Mouse (Mus musculus) heart, embryonic 10.5 days (tissue): ENCODE measurements around the gene Olfr1475. TPM values are rescaled to one million over a fixed set of nuclear protein-coding genes. Genes with fewer than 3 reads are reported as not detected.
"Not testable (repeated sequence)": the region's sequence is repeated elsewhere in the genome, so short reads cannot be mapped to it uniquely, and the experiment has no call there.

Source experiments
- DNase-seq: peaks from one replicate; pipeline ENCODE4 v3.0.0-alpha.2; 2017; ENCODE audit warnings: low spot score
- H3K27ac ChIP-seq: fragments of 300-500 bp; sonication (generic); 2 replicates; pipeline ENCODE4 v1.5.1; 2016; ENCODE audit warnings: mild to moderate bottlenecking
- H3K27me3 ChIP-seq: fragments of 300-500 bp; sonication (generic); 2 replicates; pipeline ENCODE4 v1.6.1; 2016; ENCODE audit warnings: mild to moderate bottlenecking; ENCODE audit not compliant: poor library complexity, insufficient read depth, severe bottlenecking
- H3K36me3 ChIP-seq: fragments of 300-500 bp; sonication (generic); 2 replicates; pipeline ENCODE4 v1.6.1; 2016; ENCODE audit warnings: mild to moderate bottlenecking, moderate library complexity
- H3K4me1 ChIP-seq: fragments of 300-500 bp; sonication (generic); 2 replicates; pipeline ENCODE4 v1.6.1; 2016; ENCODE audit warnings: mild to moderate bottlenecking
- H3K4me3 ChIP-seq: fragments of 300-500 bp; sonication (generic); 2 replicates; pipeline ENCODE4 v1.5.1; 2016; ENCODE audit warnings: mild to moderate bottlenecking, moderate library complexity
- H3K9me3 ChIP-seq: fragments of 300-500 bp; sonication (generic); 2 replicates; pipeline ENCODE4 v1.6.1; 2016; ENCODE audit warnings: mild to moderate bottlenecking, moderate library complexity
- WGBS: fragments of 180-500 bp; shearing (Covaris S2); methylation state at CpG from one replicate; pipeline ENCODE4 v1.1.7; 2016; 5-methylcytosine and 5-hydroxymethylcytosine counted together
- polyA plus RNA-seq: library from polyadenylated mRNA; unstranded; fragments of >200 nt; fragmentation: Nextera tagmentation; extraction: Ambion mirVana; gene quantifications from 2 replicates; pipeline ENCODE4 v1.2.1, GENCODE M21; 2016

Gene Olfr1475
- polyA plus RNA-seq, result not detected in 2 replicates

DNA sequence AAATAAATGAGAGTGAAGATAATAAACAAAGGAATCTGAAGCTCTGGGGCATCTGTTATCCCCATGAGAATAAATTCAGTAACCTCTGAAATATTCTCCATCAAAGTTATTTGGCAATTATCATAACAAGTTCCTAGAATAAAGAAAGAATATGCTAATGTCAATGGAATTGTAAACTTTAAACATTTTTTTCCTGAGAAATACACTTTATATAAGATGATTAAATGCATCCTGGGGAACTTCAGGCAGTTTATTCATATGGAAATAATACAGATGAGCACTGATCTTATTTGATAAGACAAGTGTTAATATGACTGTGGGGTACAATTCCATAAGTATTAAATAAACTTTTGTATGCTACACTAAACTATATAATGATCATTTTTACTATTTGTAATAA lies at the start of gene Olfr1475:
Olfr1475 (minus strand) TSS at position 101 of the 400 bp plus-strand sequence.
- Histone ChIP-seq H3K4me1 (no peaks in the 10 kb centered on the region), H3K36me3 (no peaks in the 10 kb centered on the region), H3K4me3 (no peak within 1 kb of the TSS), H3K9me3 (no peaks in the 10 kb centered on the region), H3K27ac (no peak within 1 kb of the TSS), H3K27me3 (no peaks in the 10 kb centered on the region)
- DNase-seq, result no peak

DNA sequence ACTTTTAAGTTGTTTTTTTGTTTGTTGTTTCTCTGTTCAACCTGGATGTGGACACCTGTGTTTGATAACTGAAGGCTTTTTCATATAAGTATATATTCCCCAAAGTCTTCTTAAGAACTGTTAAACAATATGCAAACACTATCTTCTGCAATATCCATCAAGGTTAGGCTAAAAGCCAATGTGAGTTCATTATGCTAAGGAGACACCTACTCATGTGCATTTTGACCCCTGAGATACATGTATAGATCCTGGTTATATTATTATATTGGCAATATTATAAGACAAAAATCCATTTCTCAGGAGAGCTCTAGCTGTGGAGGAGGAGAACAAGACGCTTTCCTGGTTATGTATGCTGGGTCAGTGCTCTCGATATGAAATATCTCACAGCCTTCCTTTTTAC lies 47.6 kb upstream of the Olfr1475 start, which contains the start of gene Olfr1480:
Olfr1480 (plus strand) TSS at position 301 of the 400 bp plus-strand sequence.
- no peak within 1 kb of the TSS for H3K4me3 ChIP-seq
- no peak within 1 kb of the TSS for H3K27ac ChIP-seq
- DNase-seq, result no peak
- WGBS, result 76% methylated on average over 2 of the region's 2 CpGs
- H3K27me3 ChIP-seq, result no peaks in the 10 kb centered on the region
- no peaks in the 10 kb centered on the region for H3K36me3 ChIP-seq
- peaks cover 9% of the 10 kb centered on the region for H3K9me3 ChIP-seq
- no peaks in the 10 kb centered on the region for H3K4me1 ChIP-seq

DNA sequence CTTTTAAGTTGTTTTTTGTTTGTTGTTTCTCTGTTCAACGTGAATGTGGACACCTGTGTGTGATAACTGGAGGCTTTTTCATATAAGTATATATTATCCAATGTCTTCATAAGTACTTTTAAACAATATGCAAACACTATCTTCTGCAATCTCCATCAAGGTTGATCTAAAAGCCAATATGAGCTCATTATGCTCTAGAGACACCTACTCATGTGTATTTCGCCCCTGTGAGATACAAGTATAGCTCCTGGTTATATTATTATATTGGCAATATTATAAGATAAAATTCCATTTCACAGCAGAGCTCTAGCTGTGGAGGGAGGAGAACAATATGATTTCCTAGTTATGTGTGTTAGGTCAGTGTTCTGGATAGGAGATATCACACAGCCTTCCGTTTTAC lies 20.2 kb upstream of the Olfr1475 start, which contains the start of gene Olfr1477:
Olfr1477 (plus strand) TSS at position 301 of the 400 bp plus-strand sequence.
- DNase-seq, result no peak
- no peak within 1 kb of the TSS for H3K27ac ChIP-seq
- H3K4me3 ChIP-seq, result no peak within 1 kb of the TSS
- H3K4me1 ChIP-seq, result no peaks in the 10 kb centered on the region
- H3K9me3 ChIP-seq, result peaks cover 5% of the 10 kb centered on the region
- no peaks in the 10 kb centered on the region for H3K27me3 ChIP-seq
- WGBS, result 68% methylated on average over 3 of the region's 3 CpGs
- H3K36me3 ChIP-seq, result no peaks in the 10 kb centered on the region

DNA sequence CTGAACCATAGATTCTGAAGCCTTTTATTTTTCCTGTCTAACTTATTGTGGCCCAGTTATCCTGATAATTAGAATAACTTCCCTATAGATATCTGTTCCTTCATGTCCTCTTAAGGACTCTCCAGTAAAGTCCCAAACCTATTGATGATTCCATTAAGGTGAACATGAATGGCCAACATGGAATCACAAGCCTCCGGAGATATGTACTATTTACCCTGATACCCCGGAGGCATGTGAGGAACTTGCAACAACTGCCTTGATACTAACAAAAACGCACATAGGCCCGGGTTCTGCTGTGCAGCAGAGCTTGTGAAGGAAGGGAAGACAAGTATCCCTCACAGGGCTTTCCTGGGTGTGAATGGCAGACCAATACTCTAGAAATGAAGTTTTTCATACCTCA lies 10.7 kb downstream of the Olfr1475 start, which contains the start of gene Olfr1474:
Olfr1474 (plus strand) TSS at position 301 of the 400 bp plus-strand sequence.
- not testable (repeated sequence) for H3K4me3 ChIP-seq, H3K36me3 ChIP-seq, H3K27me3 ChIP-seq, H3K27ac ChIP-seq, H3K4me1 ChIP-seq, DNase-seq, H3K9me3 ChIP-seq
- WGBS, result 74% methylated on average over 4 of the region's 4 CpGs

DNA sequence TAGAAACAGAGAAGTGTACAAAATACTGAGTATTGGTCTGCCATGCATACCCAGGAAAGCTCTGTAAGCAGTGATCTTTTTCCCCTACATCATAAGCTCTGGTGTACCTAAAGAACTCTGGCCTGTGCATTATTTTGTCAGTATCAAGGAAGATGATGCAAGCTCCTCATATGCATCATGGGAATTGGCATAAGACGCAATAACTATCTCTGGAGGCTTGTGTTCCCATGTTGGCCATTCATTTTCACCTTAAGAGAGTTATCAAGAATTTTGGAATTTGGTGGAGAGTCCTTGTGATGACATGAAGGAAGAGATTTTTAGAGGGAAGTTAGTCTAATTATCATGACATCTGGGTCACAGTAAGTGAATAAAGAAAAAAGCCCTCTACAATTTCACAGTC lies 24.0 kb downstream of the Olfr1475 start, which contains the start of gene Olfr1472:
Olfr1472 (minus strand) TSS at position 101 of the 400 bp plus-strand sequence.
- H3K36me3 ChIP-seq, result no peaks in the 10 kb centered on the region
- peaks cover 3% of the 10 kb centered on the region; the same call in 1 of the 2 replicates for H3K9me3 ChIP-seq
- no peaks in the 10 kb centered on the region for H3K4me1 ChIP-seq
- H3K27ac ChIP-seq, result no peak within 1 kb of the TSS
- no peak for DNase-seq
- no peak within 1 kb of the TSS for H3K4me3 ChIP-seq
- WGBS, result 73% methylated on average over 1 of the region's 1 CpGs
- no peaks in the 10 kb centered on the region for H3K27me3 ChIP-seq

DNA sequence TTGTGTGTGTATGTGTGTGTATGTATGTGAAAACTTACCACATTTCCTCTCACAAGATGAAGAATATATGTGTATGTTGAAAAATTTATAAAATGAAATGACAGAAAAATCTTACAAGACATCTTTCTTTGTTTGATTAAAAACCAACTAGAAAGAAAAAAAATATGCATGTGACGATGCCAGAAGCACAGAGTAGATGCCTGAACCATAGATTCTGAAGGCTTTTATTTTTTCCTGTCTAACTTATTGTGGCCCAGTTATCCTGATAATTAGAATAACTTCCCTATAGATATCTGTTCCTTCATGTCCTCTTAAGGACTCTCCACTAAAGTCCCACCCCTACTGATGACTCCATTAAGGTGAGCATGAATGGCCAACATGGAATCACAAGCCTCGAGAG lies 36.9 kb downstream of the Olfr1475 start, which contains the start of gene Olfr1471:
Olfr1471 (plus strand) TSS at position 301 of the 400 bp plus-strand sequence.
- H3K4me1 ChIP-seq, DNase-seq, H3K27me3 ChIP-seq, H3K36me3 ChIP-seq, H3K27ac ChIP-seq, H3K4me3 ChIP-seq, H3K9me3 ChIP-seq: not testable (repeated sequence)
- WGBS, result 75% methylated on average over 2 of the region's 2 CpGs

Other genes starting within 250 kb of the Olfr1475 start
- not detected in 2 replicates for gene Olfr1463, start 248.9 kb downstream of the Olfr1475 start, polyA plus RNA-seq
- not detected in 2 replicates for gene Olfr1465, start 164.7 kb downstream of the Olfr1475 start, polyA plus RNA-seq
- not detected in 2 replicates for gene Olfr1466, start 141.3 kb downstream of the Olfr1475 start, polyA plus RNA-seq
- gene Olfr1467, start 118.0 kb downstream of the Olfr1475 start, polyA plus RNA-seq, result not detected in 2 replicates
- gene Olfr1469, start 72.3 kb downstream of the Olfr1475 start, polyA plus RNA-seq, result not detected in 2 replicates
- gene Olfr1471, start 36.8 kb downstream of the Olfr1475 start, polyA plus RNA-seq, result not detected in 2 replicates
- not detected in 2 replicates for gene Olfr1472, start 24.1 kb downstream of the Olfr1475 start, polyA plus RNA-seq
- gene Olfr1474, start 10.6 kb downstream of the Olfr1475 start, polyA plus RNA-seq, result not detected in 2 replicates
- gene Olfr1477, start 20.4 kb upstream of the Olfr1475 start, polyA plus RNA-seq, result not detected in 2 replicates
- gene Olfr1480, start 47.7 kb upstream of the Olfr1475 start, polyA plus RNA-seq, result not detected in 2 replicates
- gene Olfr1484, start 103.3 kb upstream of the Olfr1475 start, polyA plus RNA-seq, result not detected in 2 replicates
- gene Olfr1487, start 137.2 kb upstream of the Olfr1475 start, polyA plus RNA-seq, result not detected in 2 replicates
- gene Olfr1489, start 151.4 kb upstream of the Olfr1475 start, polyA plus RNA-seq, result not detected in 2 replicates
- gene Olfr1490, start 170.9 kb upstream of the Olfr1475 start, polyA plus RNA-seq, result not detected in 2 replicates
- not detected in 2 replicates for gene Olfr1491, start 217.1 kb upstream of the Olfr1475 start, polyA plus RNA-seq
- not detected in 2 replicates for gene Olfr1493-ps1, start 243.1 kb upstream of the Olfr1475 start, polyA plus RNA-seq